Mouse (Mus musculus) CH12.LX (cell line): ENCODE measurements at regions not wholly inside any gene's neighbourhood (a gene's known extent, or its start where the extent isn't known, plus 50 kb on each side); places are given as distances from the start of the nearest gene placed in this dataset.

Source experiments
- DNase-seq: peaks from one replicate; pipeline ENCODE4 v3.0.0-alpha.2; 2013; ENCODE audit errors: extremely low read depth
- H3K27ac ChIP-seq: 2 replicates; pipeline ENCODE4 v1.5.1; 2012; ENCODE audit warnings: low read depth, mild to moderate bottlenecking, control low read depth, moderate library complexity; ENCODE audit not compliant: insufficient read depth
- H3K27me3 ChIP-seq: replicated peaks from 2 replicates; pipeline ENCODE3; 2012; ENCODE audit warnings: inconsistent platforms
- H3K36me3 ChIP-seq, 2 experiments: replicated peaks in 1 of 2; 2 replicates each; pipeline versions ENCODE3 to v1.6.1; 2012; ENCODE audit warnings: inconsistent platforms in 1 of 2, low read length in 1 of 2, mild to moderate bottlenecking in 1 of 2, mixed read lengths in 1 of 2, moderate library complexity in 1 of 2; ENCODE audit not compliant: control insufficient read depth in 1 of 2, insufficient read depth in 1 of 2
- H3K4me1 ChIP-seq, 2 experiments: 2 replicates each; pipeline ENCODE4 v1.6.1; 2012; ENCODE audit warnings: inconsistent platforms in 1 of 2, moderate library complexity in 1 of 2; ENCODE audit not compliant: insufficient read depth in 2 of 2, control insufficient read depth in 1 of 2
- H3K4me2 ChIP-seq: 2 replicates; pipeline ENCODE4 v1.6.1; 2012; ENCODE audit warnings: low read depth, mild to moderate bottlenecking, control low read depth; ENCODE audit not compliant: poor library complexity, insufficient read depth, severe bottlenecking
- H3K4me3 ChIP-seq, 3 experiments: fragments of 150-350 bp in 1 of 3; sonication (generic) in 1 of 3; replicated peaks in 1 of 3; 2 replicates each; pipeline versions ENCODE3 to v1.5.1; 2011 to 2012; ENCODE audit warnings: low read depth in 2 of 3, low read length in 2 of 3, mild to moderate bottlenecking in 2 of 3, moderate library complexity in 2 of 3, control low read depth in 1 of 3, improper control_type of control experiment in 1 of 3, inconsistent platforms in 1 of 3, mixed read lengths in 1 of 3; ENCODE audit not compliant: poor library complexity in 1 of 3
- H3K79me2 ChIP-seq: replicated peaks from 2 replicates; pipeline ENCODE4 v1.6.1; 2012; ENCODE audit warnings: mild to moderate bottlenecking, moderate library complexity; ENCODE audit not compliant: control insufficient read depth, poor library complexity, insufficient read depth, severe bottlenecking; ENCODE audit errors: extremely low read depth
- H3K9ac ChIP-seq: 2 replicates; pipeline ENCODE4 v1.6.1; 2012; ENCODE audit warnings: low read depth, mild to moderate bottlenecking, control low read depth, moderate library complexity; ENCODE audit not compliant: insufficient read depth
- H3K9me3 ChIP-seq: replicated peaks from 2 replicates; pipeline ENCODE3; 2012; ENCODE audit warnings: low read length, inconsistent platforms, mixed read lengths
- BHLHE40 ChIP-seq: IDR thresholded peaks from 2 replicates; pipeline ENCODE4 v1.6.1; 2011; ENCODE audit warnings: mild to moderate bottlenecking, low read depth, low read length, improper control_type of control experiment
- CHD1 ChIP-seq: IDR thresholded peaks from 2 replicates; pipeline ENCODE4 v1.6.1; 2012; ENCODE audit warnings: low read depth, low read length, improper control_type of control experiment, inconsistent platforms
- CHD2 ChIP-seq: IDR thresholded peaks from 2 replicates; pipeline ENCODE4 v1.6.1; 2011; ENCODE audit warnings: low read length, improper control_type of control experiment
- CTCF ChIP-seq, 2 experiments: IDR thresholded peaks in 1 of 2; conservative IDR thresholded peaks in 1 of 2; 2 replicates each; pipeline ENCODE4 v1.5.1; 2011 to 2012; ENCODE audit warnings: low read depth in 2 of 2, low read length in 2 of 2, improper control_type of control experiment in 1 of 2, inconsistent platforms in 1 of 2, mild to moderate bottlenecking in 1 of 2, moderate library complexity in 1 of 2
- E2F4 ChIP-seq: IDR thresholded peaks from 2 replicates; pipeline ENCODE4 v1.6.1; 2011; ENCODE audit warnings: low read depth, low read length, improper control_type of control experiment; ENCODE audit not compliant: insufficient replicate concordance
- EP300 ChIP-seq: IDR thresholded peaks from 2 replicates; pipeline ENCODE4 v1.6.1; 2011; ENCODE audit warnings: low read length, improper control_type of control experiment
- GABPA ChIP-seq: IDR thresholded peaks from 2 replicates; pipeline ENCODE4 v1.6.1; 2012; ENCODE audit warnings: low read depth, low read length, improper control_type of control experiment, inconsistent platforms; ENCODE audit not compliant: insufficient replicate concordance
- JUND ChIP-seq: conservative IDR thresholded peaks from 2 replicates; pipeline ENCODE4 v1.6.1; 2011; ENCODE audit warnings: low read depth, low read length, improper control_type of control experiment
- KAT2A ChIP-seq: IDR thresholded peaks from 2 replicates; pipeline ENCODE4 v1.6.1; 2012; ENCODE audit warnings: low read length, improper control_type of control experiment, inconsistent platforms; ENCODE audit not compliant: insufficient replicate concordance
- MAFK ChIP-seq: IDR thresholded peaks from 2 replicates; pipeline ENCODE4 v1.6.1; 2011; ENCODE audit warnings: low read length, improper control_type of control experiment; ENCODE audit not compliant: insufficient replicate concordance
- MAX ChIP-seq: IDR thresholded peaks from 2 replicates; pipeline ENCODE4 v1.6.1; 2011; ENCODE audit warnings: low read length, improper control_type of control experiment
- MYC ChIP-seq: IDR thresholded peaks from 2 replicates; pipeline ENCODE4 v1.6.1; 2011; ENCODE audit warnings: low read depth, mild to moderate bottlenecking, improper control_type of control experiment, low read length
- NELFE ChIP-seq: IDR thresholded peaks from 2 replicates; pipeline ENCODE4 v1.6.1; 2011; ENCODE audit warnings: low read depth, low read length, improper control_type of control experiment
- PAX5 ChIP-seq: IDR thresholded peaks from 2 replicates; pipeline ENCODE4 v1.6.1; 2012; ENCODE audit warnings: low read length, inconsistent platforms, mixed read lengths
- POLR2A ChIP-seq: IDR thresholded peaks from 2 replicates; pipeline ENCODE4 v1.6.1; 2011; ENCODE audit warnings: low read depth, mild to moderate bottlenecking, improper control_type of control experiment, low read length
- POLR2AphosphoS2 ChIP-seq: IDR thresholded peaks from 2 replicates; pipeline ENCODE4 v1.6.1; 2011; ENCODE audit warnings: low read depth, low read length, improper control_type of control experiment
- RCOR1 ChIP-seq: conservative IDR thresholded peaks from 2 replicates; pipeline ENCODE4 v1.6.1; 2012; ENCODE audit warnings: low read depth, mild to moderate bottlenecking, inconsistent platforms, low read length, improper control_type of control experiment
- SIN3A ChIP-seq: IDR thresholded peaks from 2 replicates; pipeline ENCODE4 v1.6.1; 2012; ENCODE audit warnings: low read length, improper control_type of control experiment, inconsistent platforms
- TBP ChIP-seq: conservative IDR thresholded peaks from 2 replicates; pipeline ENCODE4 v1.6.1; 2011; ENCODE audit warnings: low read depth, low read length, improper control_type of control experiment
- TCF12 ChIP-seq: IDR thresholded peaks from 2 replicates; pipeline ENCODE4 v1.6.1; 2014; ENCODE audit warnings: low read depth, mild to moderate bottlenecking, inconsistent platforms, low read length, improper control_type of control experiment
- UBTF ChIP-seq: IDR thresholded peaks from 2 replicates; pipeline ENCODE4 v1.6.1; 2012; ENCODE audit warnings: low read depth, mild to moderate bottlenecking, inconsistent platforms, low read length, improper control_type of control experiment, moderate library complexity
- USF1 ChIP-seq: IDR thresholded peaks from 2 replicates; pipeline ENCODE4 v1.6.1; 2014; ENCODE audit warnings: low read depth, mild to moderate bottlenecking, inconsistent platforms, low read length, improper control_type of control experiment
- USF2 ChIP-seq: conservative IDR thresholded peaks from 2 replicates; pipeline ENCODE4 v1.6.1; 2011; ENCODE audit warnings: low read depth, low read length, improper control_type of control experiment
- ZC3H11A ChIP-seq: IDR thresholded peaks from 2 replicates; pipeline ENCODE4 v1.6.1; 2012; ENCODE audit warnings: low read depth, mild to moderate bottlenecking, inconsistent platforms, low read length, improper control_type of control experiment
- ZMIZ1 ChIP-seq: IDR thresholded peaks from 2 replicates; pipeline ENCODE4 v1.6.1; 2012; ENCODE audit warnings: low read depth, mild to moderate bottlenecking, inconsistent platforms, low read length, improper control_type of control experiment
- ZNF384 ChIP-seq: IDR thresholded peaks from 2 replicates; pipeline ENCODE4 v1.6.1; 2012; ENCODE audit warnings: low read depth, low read length, improper control_type of control experiment, inconsistent platforms
- dilution Hi-C: fragments of 300-500 bp; cut with MboI; formaldehyde crosslinking; loops from 2 replicates; pipeline ENCODE4 v1.14.3; 2020; ENCODE audit warnings: low sequenced_read_pairs; ENCODE audit not compliant: extremely low pct_unique_long_range_greater_than_20kb, extremely low pct_ligation_motif_present
- in situ Hi-C: fragments of 300-500 bp; cut with MboI; formaldehyde crosslinking; loops from 3 replicates; pipeline ENCODE4 v1.14.3; 2019; ENCODE audit warnings: low sequenced_read_pairs, low pct_ligation_motif_present, low pct_unique_long_range_greater_than_20kb, mixed read lengths

- no peak overlapping the region for H3K27ac ChIP-seq
- H3K4me2 ChIP-seq: no peak overlapping the region
- dilution Hi-C loops: no loop called here
- no peak overlapping the region for H3K9ac ChIP-seq
- DNase-seq: no peak
- TF ChIP-seq UBTF (no peak), USF1 (no peak), USF2 (no peak), CTCF (conservative IDR thresholded peaks at IDR 0.05 in 1 of 2, IDR thresholded peaks at IDR 0.05 in 1 of 2; ENCODE audit: low read depth in 2 of 2, low read length in 2 of 2) (no peak), ZC3H11A (no peak), TCF12 (no peak), JUND (no peak), E2F4 (no peak), MAFK (no peak), TBP (no peak), SIN3A (no peak), RCOR1 (no peak), BHLHE40 (no peak), GABPA (no peak)
- peaks cover 0 to 5% of the 10 kb centered on the region in 2 experiments; a peak in 1 of 4 replicates for H3K4me1 ChIP-seq
- no peaks in the 10 kb centered on the region for H3K79me2 ChIP-seq
- no peak overlapping the region for H3K4me3 ChIP-seq
- H3K36me3 ChIP-seq: no peaks in the 10 kb centered on the region
- H3K9me3 ChIP-seq: no peaks in the 10 kb centered on the region
- in situ Hi-C loops: no loop called here
- H3K27me3 ChIP-seq: no peaks in the 10 kb centered on the region
These were observed 418.5 kb upstream of the Htr2a start for GRCm38 (mm10) chr14:74222093-74222492.

GRCm38 (mm10) chr14:74229560-74230187, 411.0 kb upstream of the Htr2a start:
- H3K36me3 ChIP-seq: no peaks in the 10 kb centered on the region
- no peaks in the 10 kb centered on the region for H3K9me3 ChIP-seq
- H3K4me1 ChIP-seq: no peaks in the 10 kb centered on the region
- no peak overlapping the region for H3K27ac ChIP-seq
- in situ Hi-C loops (no loop called here), dilution Hi-C loops (no loop called here)
- no peak overlapping the region for H3K4me2 ChIP-seq
- H3K9ac ChIP-seq: no peak overlapping the region
- H3K27me3 ChIP-seq: no peaks in the 10 kb centered on the region
- TF ChIP-seq ZC3H11A: no peak
- TF ChIP-seq USF1: no peak
- TF ChIP-seq TCF12: no peak
- no peak for TF ChIP-seq CHD2
- TF ChIP-seq JUND: no peak
- no peak for TF ChIP-seq MYC
- TF ChIP-seq EP300: no peak
- no peak for TF ChIP-seq ZMIZ1
- TF ChIP-seq CHD1: no peak
- TF ChIP-seq BHLHE40: no peak
- TF ChIP-seq KAT2A: no peak
- no peak for TF ChIP-seq ZNF384
- TF ChIP-seq MAX: no peak
- TF ChIP-seq PAX5: no peak
- TF ChIP-seq CTCF (conservative IDR thresholded peaks at IDR 0.05 in 1 of 2, IDR thresholded peaks at IDR 0.05 in 1 of 2; ENCODE audit: low read depth in 2 of 2, low read length in 2 of 2): no peak
- no peak for TF ChIP-seq NELFE
- no peak for TF ChIP-seq UBTF
- no peak for TF ChIP-seq POLR2AphosphoS2
- no peak for TF ChIP-seq POLR2A
- DNase-seq: no peak
- H3K79me2 ChIP-seq: no peaks in the 10 kb centered on the region
- no peak overlapping the region for H3K4me3 ChIP-seq
